Mouse (Mus musculus) liver, adult 2 months (tissue): ENCODE results near the gene Tox2.

ENCODE experiments used
- CTCF ChIP-seq: fragments of 200-500 bp; IDR thresholded peaks from 2 replicates; pipeline ENCODE4 v1.5.1; 2011; ENCODE audit warnings: low read depth, low read length, control low read depth
- POLR2A ChIP-seq: fragments of 200-500 bp; IDR thresholded peaks from 2 replicates; pipeline ENCODE4 v1.6.1; 2011; ENCODE audit warnings: low read length, control low read depth; ENCODE audit not compliant: insufficient read depth; ENCODE audit errors: extremely low read depth

DNA sequence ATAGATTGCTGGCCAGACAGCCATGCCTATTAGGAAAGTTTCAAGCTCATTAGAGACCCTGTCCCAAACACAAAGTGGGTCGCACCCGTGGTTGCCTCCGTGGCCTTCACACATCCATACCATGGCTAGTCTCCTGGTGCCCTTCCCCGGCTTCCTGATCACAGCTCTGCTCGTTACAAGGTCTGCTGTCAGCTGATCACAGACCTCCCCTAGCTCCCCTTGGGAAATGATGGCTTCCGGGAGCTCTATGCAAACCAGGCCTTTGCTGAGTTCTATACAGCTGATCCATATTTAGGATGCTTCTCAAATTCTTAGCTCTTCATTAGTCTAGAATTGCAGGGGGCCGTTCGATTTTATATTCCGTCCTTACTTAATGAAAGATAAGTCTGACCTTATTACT is 75.1 kb downstream of the Tox2 start:
- TF ChIP-seq CTCF, result no peak
- no peak for TF ChIP-seq POLR2A
